Mouse (Mus musculus): ENCODE data around the gene Slc25a25.
A peak's percentile ranks its signal among the peaks of the same experiment; 100 is the strongest.
"Not testable (repeated sequence)": the region's sequence is repeated elsewhere in the genome, so short reads cannot be mapped to it uniquely, and the experiment has no call there.

The Slc25a25 gene

GRCm38 (mm10) chr2:32450881-32451844, at the start of gene Slc25a25:
Slc25a25 (minus strand) TSS chr2:32451445.
- DNase-seq (ENCODE audit: low spot score in 2 of 2): peak; percentile 89 to 94

- DNase-seq (ENCODE audit: low spot score in 2 of 2): no peak
Observed at GRCm38 (mm10) chr2:32500461-32500860, 49.2 kb upstream of the Slc25a25 start.

DNA sequence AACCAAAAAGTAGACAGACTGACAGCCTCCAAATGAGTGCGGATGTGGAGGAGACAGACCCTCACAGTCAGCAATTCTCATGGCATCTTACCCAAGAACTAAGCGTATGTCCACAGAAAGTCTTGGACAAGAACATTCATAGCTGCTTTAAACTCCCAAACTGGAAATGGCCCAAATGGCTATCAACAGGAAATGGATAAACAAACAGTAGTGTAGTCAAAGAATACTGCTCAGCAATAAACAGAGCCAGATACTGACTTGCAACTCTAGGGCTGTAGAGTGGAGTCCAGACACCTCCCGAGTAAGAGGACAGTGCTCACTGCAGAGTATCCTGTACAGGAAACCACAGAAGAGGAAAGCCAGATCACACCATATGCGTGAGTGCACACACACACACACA, 48.1 kb upstream of the Slc25a25 start:
- no peak for DNase-seq (ENCODE audit: low spot score in 2 of 2)

DNA sequence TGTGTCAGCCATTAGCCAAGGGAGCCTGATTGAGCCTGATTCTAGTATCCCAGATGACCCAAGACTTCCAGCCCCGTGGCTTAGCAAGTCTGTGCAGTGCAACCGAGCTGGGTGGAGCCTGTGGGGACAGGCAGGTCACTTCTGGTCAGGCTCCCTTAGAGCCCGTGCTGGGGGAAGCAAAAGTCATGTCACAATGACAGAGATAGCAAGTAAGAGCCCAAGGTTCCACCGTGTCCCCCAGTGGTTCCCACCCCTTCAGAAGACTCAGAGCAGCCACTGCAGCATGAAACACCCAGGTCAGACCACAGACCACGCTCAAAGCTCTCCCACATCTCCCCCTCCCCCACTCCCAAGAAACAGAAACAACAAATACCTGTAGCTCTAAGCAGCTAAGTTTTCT, 44.9 kb upstream of the Slc25a25 start:
- DNase-seq (ENCODE audit: low spot score in 2 of 2): peak in 1 of 2 experiments; percentile 60

GRCm38 (mm10) chr2:32495185-32495726, 44.0 kb upstream of the Slc25a25 start:
- DNase-seq (ENCODE audit: low spot score in 2 of 2): peak in 1 of 2 experiments; percentile 74

- no peak for DNase-seq (ENCODE audit: low spot score in 2 of 2)
Observed at GRCm38 (mm10) chr2:32494522-32494921, 43.3 kb upstream of the Slc25a25 start.

GRCm38 (mm10) chr2:32493301-32493701, 42.1 kb upstream of the Slc25a25 start:
- no peak for DNase-seq (ENCODE audit: low spot score in 2 of 2)

GRCm38 (mm10) chr2:32492661-32493060, 41.4 kb upstream of the Slc25a25 start:
- DNase-seq (ENCODE audit: low spot score in 2 of 2): no peak

DNA sequence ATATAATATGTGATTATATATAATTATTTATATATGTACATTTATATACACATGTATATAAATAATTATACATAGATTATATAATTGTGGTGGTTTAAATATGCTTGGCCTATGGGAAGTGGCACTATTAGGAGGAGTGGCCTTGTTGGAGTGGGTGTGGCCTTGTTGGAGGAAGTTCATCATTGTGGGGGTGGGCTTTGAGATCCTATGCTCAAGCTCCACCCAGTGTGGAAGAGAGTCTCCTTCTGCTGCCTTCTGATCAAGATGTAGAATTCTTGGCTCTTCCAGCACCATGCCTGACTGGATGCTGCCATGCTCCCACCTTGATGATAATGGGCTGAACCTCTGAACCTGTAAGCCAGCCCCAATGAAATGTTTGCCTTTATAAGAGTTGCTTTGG, 39.5 kb upstream of the Slc25a25 start:
- not testable (repeated sequence) for DNase-seq (ENCODE audit: low spot score in 2 of 2)

GRCm38 (mm10) chr2:32488679-32489078, 37.4 kb upstream of the Slc25a25 start:
- DNase-seq (ENCODE audit: low spot score in 2 of 2): peak in 1 of 2 experiments; percentile 75

GRCm38 (mm10) chr2:32487124-32487623, 35.9 kb upstream of the Slc25a25 start:
- peak; percentile 83 to 85 for DNase-seq (ENCODE audit: low spot score in 2 of 2)

GRCm38 (mm10) chr2:32486155-32486554, 34.9 kb upstream of the Slc25a25 start:
- no peak for DNase-seq (ENCODE audit: low spot score in 2 of 2)

GRCm38 (mm10) chr2:32485751-32486150, 34.5 kb upstream of the Slc25a25 start:
- DNase-seq (ENCODE audit: low spot score in 2 of 2): no peak

DNA sequence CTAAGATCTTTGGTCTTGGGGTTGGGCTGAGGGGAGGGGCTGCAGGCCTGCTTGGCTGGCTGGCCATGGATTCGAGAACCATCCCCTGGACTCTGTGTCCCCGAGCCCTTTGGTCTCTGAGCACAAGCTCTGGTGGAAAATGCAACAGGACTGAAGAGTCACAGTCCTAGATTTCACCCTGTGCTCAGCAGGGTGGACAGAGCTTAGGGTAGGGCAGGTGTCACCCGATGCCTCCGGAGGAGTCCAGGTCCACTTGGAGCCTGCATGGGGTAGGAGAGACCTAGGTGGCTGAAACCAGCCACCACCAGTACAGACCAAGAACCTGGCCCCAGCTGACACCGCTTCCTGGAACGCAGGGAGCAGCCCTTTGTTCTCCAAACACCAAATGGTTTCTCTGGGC, 33.7 kb upstream of the Slc25a25 start:
- no peak for DNase-seq (ENCODE audit: low spot score in 2 of 2)

GRCm38 (mm10) chr2:32483179-32483875, 32.1 kb upstream of the Slc25a25 start:
- peak in 1 of 2 experiments; percentile 11 for DNase-seq (ENCODE audit: low spot score in 2 of 2)

GRCm38 (mm10) chr2:32482351-32482750, 31.1 kb upstream of the Slc25a25 start:
- no peak for DNase-seq (ENCODE audit: low spot score in 2 of 2)

DNA sequence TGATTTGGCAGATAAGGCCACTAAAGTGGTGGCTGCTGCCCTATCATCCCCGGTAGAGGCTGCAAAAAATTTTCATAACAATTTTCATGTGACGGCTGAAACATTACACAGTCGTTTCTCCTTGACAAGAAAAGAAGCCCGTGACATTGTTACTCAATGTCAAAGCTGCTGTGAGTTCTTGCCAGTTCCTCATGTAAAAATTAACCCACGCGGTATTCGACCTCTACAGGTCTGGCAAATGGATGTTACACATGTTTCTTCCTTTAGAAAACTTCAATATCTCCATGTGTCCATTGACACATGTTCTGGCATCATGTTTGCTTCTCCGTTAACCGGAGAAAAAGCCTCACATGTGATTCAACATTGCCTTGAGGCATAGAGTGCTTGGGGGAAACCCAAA, 24.1 kb upstream of the Slc25a25 start:
- DNase-seq (ENCODE audit: low spot score in 2 of 2): not testable (repeated sequence)

GRCm38 (mm10) chr2:32471681-32472061, 20.4 kb upstream of the Slc25a25 start:
- DNase-seq (ENCODE audit: low spot score in 2 of 2): peak in 1 of 2 experiments; percentile 73

DNA sequence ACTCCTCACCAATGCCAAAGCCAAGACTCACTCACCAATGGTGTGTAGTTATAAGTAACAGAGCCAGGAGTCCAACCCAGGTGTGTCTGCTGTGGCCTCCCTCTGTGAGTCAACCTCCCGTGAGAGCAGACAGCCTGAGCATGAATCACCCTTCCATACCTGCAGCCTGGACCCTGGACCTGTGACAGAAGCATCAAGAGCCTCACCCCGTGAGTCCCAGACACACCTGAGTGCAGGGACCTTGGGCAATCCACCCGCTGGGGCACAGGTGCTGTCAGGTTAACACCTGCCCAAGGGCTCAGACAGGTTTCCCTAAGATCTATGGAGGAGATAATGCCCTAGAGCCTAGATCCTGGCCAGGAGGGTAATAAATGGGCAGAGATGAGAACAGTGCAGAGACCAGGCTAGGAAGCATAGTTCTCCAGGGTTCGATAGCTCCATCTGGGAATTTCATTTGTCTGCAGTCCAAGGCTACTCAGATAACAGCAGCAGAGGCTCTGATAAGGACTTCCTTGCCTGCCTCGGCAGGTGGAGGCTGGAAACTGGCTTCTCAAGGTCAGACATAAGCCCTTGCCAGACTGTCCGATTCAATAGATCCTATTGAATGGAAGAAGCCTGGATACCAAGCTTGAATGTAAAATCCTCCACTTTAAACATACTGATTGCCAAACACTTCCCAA, 19.9 kb upstream of the Slc25a25 start:
- peak in 1 of 2 experiments; percentile 74 for DNase-seq (ENCODE audit: low spot score in 2 of 2)

DNA sequence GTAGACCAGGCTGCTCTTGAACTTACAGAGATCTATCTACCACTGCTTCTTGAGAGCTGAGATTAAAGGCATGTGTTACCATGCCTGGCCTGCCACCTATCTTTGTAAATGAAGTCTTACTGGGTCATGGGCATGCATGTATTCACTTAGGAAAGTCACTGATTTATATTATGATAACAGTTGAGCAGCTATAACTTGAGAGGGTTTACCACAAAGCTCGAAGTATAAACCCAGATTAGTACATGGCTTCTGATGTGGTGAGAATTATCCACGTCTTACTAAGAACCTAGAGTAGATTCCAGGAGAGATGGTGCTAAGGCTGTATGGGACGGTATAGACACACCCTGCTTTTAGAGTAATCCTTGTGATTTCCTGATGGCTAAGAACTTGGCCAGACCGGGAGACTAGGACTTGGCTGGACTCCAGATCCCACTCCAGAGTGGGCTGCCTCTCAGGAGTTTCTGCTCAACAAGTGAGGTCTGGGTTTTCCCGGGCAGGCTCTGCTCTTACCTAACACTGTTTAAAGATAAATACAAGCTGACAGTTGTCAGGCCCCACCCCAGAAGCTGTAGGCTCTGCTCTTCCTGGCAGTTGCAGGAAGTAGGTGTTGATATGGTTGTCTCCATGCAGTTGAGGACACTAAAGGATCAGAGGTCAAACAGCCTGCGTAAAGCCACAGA, 13.1 kb upstream of the Slc25a25 start:
- no peak for DNase-seq (ENCODE audit: low spot score in 2 of 2)

- DNase-seq (ENCODE audit: low spot score in 2 of 2): no peak
Observed at GRCm38 (mm10) chr2:32463773-32464172, 12.5 kb upstream of the Slc25a25 start.

Data from urinary bladder, adult 18-20 months (tissue).